Mouse (Mus musculus): ENCODE measurements around the gene Mknk1.

- TF ChIP-seq CTCF (conservative IDR thresholded peaks at IDR 0.05; ENCODE audit: low read length): no peak
- no peak for TF ChIP-seq NANOG (IDR thresholded peaks at IDR 0.05; ENCODE audit: borderline replicate concordance, low read length)
Observed at GRCm38 (mm10) chr4:115882195-115882594, 43.2 kb downstream of the Mknk1 start.
